Mouse (Mus musculus) left cerebral cortex, postnatal 14 days (tissue): ENCODE measurements around the gene Nmi. TPM values are rescaled to one million over a fixed set of nuclear protein-coding genes. Genes with fewer than 3 reads are reported as not detected.

ENCODE experiments used
- total RNA-seq, 2 experiments: library from RNA; stranded (reverse); gene quantifications; 2 replicates each; pipeline ENCODE4 v1.2.3; 2021

The Nmi gene
- total RNA-seq, 2 experiments from 2014 or later: 0.99 to 2.0 TPM

Other genes with a start within 250 kb of the Nmi start
- gene Rbm43, start 38.3 kb downstream of the Nmi start, total RNA-seq: 10 to 100 TPM; 13.9 to 16.7 TPM
- 1 to 10 TPM; 1.0 to 1.2 TPM for gene Tnfaip6, start 64.5 kb upstream of the Nmi start, total RNA-seq
- gene Rif1, start 99.3 kb upstream of the Nmi start, total RNA-seq: 10 to 100 TPM; 22.1 to 23.4 TPM